Mouse (Mus musculus) T-cell, adult 66 days (primary cell): ENCODE measurements around the gene Slc12a1. TPM values are rescaled to one million over a fixed set of nuclear protein-coding genes. Genes with fewer than 3 reads are reported as not detected.

Experiments
- total RNA-seq, 2 experiments: library from RNA; stranded (reverse); gene quantifications; 3 replicates in 1 of 2; 4 replicates in 1 of 2; pipeline ENCODE4 v1.2.4; 2023

The Slc12a1 gene
- not detected for total RNA-seq

GRCm38 (mm10) chr2:125152388-125152787, at the start of gene Slc12a1:
Gene Slc12a1, plus strand, starts transcription at chr2:125152505.

DNA sequence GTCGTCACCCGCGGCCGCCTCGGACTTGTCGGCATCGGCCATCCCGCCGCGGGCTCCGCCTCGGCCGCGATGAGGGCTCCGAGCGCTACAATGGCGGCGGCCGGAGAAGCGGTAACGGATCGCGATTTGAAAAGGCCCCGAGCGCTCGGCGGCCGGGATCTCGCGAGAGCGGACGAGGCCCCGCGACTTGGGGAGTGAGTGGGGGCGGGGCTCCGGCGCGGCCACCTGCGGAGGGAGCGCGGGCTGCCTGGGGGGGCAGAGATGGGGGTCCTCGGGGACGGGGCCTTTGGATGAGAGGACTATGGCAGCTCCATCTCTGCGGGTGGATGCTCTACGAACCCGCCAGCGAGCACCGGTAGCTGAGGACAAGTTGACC, 28.8 kb upstream of the Slc12a1 start, which contains the start of gene Myef2:
Gene Myef2, minus strand, starts transcription at position 185 of the 376 bp plus-strand sequence.

GRCm38 (mm10) chr2:125135903-125136811, 16.1 kb upstream of the Slc12a1 start, which contains the start of gene Ctxn2:
Gene Ctxn2, plus strand, starts transcription at chr2:125136692.

GRCm38 (mm10) chr2:125247108-125247961, 95.0 kb downstream of the Slc12a1 start, which contains the start of gene Dut:
Gene Dut, plus strand, starts transcription at chr2:125247190.

Other genes with a start within 250 kb of the Slc12a1 start
- gene Slc24a5, start 84.4 kb upstream of the Slc12a1 start, total RNA-seq, result under 1 TPM in 1 of 2 experiments, not detected in 1; 0.29 TPM
- gene Myef2, start 28.8 kb upstream of the Slc12a1 start, total RNA-seq, result 10 to 100 TPM; 31.0 to 31.3 TPM
- not detected for gene Ctxn2, start 15.8 kb upstream of the Slc12a1 start, total RNA-seq
- 10 to 100 TPM; 31.4 to 40.2 TPM for gene Dut, start 94.7 kb downstream of the Slc12a1 start, total RNA-seq